Mouse (Mus musculus) c-Kit-positive CD71-negative TER-119-negative erythroid progenitor cells, embryonic 14.5 days (primary cell): ENCODE results near the gene Sirt7.
"Not testable (repeated sequence)": the region's sequence is repeated elsewhere in the genome, so short reads cannot be mapped to it uniquely, and the experiment has no call there.

Experiments used
- DNase-seq: peaks from one replicate; pipeline ENCODE4 v3.0.0-alpha.2; 2013; ENCODE audit warnings: low read depth

The Sirt7 gene

DNA sequence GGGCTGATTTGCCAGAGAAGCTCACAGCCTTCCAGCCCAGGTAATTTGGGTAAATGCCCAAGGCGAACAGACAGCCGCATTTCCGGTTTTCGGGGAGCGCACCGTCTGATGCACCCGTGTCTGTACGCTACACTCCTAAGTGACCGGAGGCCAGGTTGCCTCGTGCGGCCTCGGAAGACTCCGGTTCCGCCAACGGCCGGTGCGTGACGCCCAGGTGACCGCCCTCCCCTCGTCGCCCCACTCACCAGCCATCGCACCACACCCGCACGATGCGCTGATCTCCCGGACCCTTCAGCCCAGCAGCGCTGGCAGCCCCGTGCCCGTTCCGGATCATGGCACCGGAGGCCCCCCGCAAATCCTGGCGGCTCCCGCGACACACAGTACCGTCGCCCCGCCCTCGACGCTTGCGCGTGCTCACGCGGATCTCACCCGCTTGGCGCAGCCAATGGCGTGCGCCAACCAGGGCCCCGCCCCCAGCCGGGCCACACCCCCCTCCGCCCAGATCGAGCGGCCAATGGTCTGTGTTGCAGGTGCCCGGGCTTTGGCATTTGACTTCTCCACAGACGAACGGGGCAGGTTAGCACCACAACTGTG, 7.4 kb downstream of the Sirt7 start, which contains the start of gene Pcyt2:
Gene Pcyt2, minus strand, starts transcription at position 418 of the 594 bp plus-strand sequence.
- DNase-seq, result peak; percentile 92

DNA sequence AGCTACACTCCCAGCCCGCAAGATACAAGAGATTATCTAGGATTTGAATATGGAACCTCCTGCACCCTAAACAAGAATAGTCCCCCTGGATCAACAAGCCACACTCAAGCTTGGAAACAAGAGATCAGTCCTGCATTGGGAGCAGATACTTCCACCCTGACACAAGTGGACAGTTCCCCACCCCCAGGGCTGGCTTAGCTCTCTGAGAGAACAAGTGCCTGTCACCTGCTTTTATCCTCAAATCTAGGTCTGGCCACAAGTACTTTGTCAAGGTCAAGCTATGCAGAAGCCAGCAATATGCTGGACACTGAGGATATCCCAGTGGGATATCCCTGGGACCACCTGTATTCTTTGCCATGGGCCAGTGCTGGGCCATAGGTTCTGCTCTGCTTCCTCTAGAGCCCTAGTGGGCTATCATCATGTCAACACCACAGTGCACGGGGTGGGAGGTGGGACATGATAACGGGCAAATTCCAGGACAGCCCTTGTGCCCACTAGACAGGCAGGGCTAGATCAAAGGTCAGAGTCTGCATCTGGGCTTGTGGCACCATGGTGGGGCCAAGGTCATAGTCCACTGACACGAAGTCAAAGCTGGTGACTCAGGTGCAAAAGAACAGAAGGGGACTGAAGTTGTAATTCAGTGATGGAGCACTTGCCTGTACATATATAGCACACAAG, 8.3 kb downstream of the Sirt7 start:
- no peak for DNase-seq

DNA sequence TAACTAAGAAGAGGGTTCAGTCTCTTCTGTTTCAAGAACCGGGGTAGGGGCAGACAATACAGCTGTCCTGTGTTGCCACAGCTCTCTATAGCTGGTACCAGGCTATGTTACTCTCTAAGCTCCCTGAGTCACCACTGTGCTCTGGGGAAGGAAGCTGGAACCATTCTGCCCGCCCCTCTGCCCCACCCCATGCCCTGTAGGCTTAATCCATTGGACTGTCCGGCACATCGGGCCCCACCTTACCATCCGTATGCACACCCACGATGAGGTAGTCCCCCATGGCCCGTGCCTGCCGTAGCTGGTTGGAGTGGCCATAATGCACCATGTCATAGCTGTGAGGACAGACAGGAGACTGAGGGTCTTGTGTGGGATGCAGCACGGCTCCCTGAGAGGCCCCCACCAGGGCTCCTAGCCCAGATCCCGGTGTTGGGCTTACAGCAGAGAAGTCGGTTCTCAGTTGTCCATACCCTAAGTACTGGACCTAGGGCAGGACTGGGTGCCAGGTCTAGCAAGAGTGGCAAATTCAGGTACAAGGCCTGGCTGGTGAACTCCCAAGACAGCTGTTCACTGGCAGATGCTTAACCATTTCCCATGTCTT, 9.3 kb downstream of the Sirt7 start:
- no peak for DNase-seq

DNA sequence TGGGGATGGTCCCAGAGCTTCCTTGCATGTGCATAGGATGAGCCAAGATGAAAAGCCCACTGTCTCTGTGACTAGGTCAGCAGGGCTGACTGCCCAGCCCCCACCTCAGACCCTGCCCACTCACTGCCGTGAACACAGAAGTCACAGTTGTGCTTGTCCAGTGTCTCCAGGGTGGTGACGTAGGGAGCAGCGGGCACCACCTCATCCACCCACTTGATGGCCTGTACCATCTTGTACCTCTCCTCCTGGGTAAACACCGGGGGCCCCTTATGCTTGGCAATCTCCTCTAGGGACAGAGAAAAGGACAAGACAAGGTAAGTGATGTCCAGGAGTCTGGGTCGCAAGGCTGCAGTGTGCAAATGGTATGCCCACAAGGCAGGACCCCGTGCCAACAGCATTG, 9.9 kb downstream of the Sirt7 start:
- DNase-seq, result no peak

DNA sequence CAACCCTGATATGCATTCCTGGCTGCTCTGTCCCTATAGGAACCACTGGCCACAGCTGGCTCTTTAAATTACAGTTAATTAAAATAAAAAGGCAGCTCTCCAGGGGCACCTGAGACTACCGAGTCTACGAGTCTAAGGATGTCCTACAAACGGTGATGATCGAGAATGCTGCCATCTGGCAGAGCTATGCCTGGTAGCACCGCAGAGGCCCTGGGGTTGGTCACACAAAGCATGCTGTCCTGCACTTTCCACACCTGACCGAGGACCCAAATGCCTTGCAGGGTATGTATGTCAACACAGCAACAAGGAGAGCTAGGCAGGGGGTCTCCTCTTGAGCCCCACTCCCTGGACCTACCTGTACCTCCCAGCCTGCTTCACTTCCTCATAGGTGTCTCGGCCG, 11.1 kb downstream of the Sirt7 start:
- DNase-seq, result no peak

DNA sequence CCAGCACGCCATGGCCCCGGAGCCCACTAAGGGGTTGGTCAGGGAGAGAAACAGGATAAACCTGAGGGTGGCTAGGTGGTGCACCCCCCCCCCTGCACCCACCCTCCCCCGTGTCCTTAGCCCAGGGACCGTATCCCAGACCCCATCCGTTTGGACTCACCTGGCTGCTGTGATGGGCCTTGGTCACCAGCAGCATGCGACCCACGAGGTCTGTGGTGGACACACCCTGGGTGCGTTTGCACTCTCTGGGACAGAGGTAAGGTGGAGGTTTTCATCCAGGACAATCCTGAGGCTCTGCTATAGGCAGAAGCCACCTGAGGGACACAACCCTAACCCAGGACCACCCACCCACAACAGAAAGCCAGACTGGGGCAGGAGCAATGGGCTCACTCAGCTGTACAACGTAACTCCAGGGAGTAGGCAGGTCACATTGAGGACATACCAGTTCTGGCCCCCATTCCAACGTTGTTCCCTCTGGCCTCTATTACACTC, 11.5 kb downstream of the Sirt7 start:
- no peak for DNase-seq

DNA sequence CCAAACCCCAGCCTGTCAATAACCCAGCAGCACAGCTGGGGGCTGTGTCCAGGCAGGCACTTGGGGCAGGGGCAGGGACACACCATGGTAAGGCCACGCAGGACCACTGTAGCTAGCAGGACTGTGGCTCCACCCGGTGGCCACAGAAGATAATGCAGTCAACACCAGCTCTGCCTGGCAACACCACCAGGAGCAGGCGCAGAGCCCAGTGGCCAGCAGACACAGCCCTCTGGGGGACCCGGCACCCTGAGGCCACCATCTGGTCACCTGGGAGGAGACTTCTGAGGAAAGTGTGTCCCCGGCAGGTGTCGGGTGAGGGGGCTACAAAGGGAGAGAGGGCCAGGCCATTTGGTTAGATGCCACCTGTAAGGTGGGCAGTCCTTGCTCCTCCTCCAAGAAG, 12.3 kb downstream of the Sirt7 start:
- no peak for DNase-seq

DNA sequence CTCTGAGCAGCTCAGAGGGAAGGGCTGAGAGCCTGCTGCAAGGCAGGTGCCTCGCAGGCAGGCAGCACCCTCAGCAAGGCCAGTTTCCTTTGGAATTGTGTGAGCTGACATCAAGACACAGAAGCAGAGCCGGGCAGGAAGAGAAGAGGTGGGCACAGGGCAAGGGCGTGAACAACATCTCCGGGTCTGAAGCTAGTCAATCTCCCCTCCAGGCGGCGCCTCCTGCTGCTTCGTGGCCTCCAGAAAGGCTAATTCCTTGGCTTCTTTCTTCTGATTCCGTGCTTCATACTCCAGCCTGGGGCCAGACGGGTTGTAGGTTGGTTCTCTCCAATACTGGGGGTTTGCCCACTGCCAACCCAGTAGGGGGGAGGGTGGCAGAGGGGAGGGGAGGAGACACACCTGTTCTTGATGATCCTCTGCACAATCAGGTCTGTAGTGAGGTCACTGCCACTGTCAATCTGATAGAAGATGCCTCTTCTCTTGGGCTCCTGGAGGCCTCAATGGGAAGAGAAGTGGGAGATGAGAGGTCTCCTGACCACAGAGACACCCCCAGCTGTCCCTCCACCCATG, 14.5 kb downstream of the Sirt7 start:
- no peak for DNase-seq

DNA sequence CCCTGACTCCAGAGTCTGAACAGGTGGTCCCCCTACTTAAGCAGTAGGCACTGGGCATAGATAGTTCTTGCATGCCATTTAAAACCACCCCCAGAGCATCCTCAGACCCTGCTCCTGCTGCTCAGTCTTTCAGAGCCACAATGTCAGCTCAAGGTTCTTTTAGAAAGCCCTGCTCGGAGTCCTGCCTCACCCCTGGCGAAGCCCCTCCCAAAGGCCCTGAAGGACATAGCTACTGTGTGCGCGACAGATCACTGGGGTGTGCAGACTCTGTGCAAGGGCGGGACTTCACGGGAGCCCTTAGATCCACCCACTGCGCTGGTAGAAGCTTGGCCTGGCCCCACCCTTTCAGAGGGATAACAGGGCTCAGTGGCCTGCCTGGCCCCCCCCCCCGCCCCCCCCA, 15.8 kb downstream of the Sirt7 start:
- DNase-seq, result no peak

DNA sequence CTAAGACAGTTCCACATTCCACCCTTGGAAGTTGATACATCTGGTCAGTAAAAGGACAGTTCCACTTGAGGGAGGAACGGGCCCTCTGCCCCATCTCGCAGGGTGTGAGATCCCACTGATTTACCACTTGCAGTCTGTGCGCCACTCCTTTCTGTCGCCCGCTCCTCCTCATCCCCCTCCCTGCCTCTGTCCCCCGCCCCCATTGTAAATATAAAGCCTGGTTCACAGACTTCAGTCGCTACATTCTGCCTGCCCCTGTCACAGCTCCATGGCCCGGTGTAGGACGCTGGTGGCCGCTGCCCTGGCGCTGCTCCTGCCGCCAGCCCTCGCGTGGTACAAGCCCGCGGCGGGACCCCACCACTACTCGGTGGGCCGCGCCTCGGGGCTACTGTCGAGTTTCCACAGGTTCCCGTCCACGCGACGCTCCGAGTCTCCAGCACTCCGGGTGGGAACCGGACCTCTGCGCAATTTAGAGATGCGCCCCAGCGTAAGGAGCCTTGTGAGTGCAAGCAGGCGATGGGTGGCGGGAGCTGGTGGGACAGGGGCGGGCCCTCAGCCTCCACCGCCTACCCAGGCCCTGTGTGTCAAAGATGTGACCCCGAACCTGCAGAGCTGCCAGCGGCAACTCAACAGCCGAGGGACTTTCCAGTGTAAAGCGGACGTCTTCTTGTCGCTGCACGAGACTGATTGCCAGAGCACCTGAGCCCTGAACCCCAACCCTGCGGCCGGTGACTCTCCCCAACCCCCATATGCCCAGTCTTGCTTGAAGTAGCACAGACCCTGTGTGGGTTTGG, 16.6 kb downstream of the Sirt7 start, which contains the start of gene Npb:
Gene Npb, plus strand, starts transcription at position 237 of the 794 bp plus-strand sequence.
- no peak for DNase-seq

DNA sequence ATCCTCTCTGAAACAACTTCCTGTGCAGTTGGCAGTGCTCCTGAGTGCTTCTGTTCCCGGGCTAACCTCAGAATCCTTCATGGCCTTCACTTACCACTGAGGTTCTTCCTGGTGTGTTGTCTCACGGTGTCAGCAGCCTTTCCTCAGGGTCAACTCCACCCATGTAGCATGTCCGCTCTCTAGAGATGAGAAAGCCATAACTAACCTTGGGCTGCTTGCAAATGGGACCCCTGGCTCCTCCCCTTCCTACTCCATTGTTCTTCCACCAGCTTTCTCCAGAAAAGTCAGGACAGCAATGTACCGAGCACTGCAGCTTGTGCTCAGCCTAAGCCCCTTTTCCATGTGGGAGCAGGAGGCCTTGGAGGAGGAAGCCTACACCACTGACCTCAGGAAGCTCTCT, 18.3 kb downstream of the Sirt7 start:
- no peak for DNase-seq

DNA sequence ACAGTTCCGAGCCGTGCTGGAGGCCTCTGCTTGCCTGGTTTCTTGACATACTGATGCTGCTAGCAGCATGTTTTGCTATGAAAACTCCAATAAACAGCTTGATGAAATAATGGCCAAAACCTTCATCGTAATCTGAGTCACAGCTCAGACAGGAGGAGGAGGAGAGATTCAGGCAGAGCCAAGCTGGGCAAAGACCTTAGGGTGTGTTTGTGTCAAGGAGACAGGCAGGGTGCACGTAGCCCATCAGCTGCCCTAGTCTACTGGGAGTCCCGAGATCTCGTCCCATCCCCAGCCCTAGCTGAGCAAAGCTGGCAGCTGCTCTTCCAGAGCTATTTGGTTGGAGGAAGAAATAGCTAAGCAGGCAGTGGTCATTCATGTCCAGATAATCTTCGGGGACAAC, 19.4 kb downstream of the Sirt7 start:
- no peak for DNase-seq

DNA sequence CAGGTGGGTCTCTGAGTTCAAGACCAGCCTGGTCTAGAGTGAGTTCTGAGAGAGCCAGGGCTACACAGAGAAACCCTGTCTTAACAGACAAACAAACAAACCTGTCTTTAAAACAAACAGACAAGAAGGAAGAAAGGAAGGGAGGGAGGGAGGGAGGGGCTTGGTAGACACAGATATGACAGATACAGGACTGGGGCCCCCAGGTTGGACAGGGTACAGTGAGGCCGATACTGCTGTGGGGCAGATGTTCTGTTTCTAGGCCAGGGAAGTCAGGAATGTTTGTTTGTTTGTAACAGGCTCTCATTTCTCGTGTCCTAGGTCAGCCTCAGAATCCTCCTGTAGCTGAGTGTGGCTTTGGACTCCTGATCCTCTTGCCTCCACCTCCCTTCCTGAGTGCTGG, 21.5 kb downstream of the Sirt7 start:
- DNase-seq, result no peak

DNA sequence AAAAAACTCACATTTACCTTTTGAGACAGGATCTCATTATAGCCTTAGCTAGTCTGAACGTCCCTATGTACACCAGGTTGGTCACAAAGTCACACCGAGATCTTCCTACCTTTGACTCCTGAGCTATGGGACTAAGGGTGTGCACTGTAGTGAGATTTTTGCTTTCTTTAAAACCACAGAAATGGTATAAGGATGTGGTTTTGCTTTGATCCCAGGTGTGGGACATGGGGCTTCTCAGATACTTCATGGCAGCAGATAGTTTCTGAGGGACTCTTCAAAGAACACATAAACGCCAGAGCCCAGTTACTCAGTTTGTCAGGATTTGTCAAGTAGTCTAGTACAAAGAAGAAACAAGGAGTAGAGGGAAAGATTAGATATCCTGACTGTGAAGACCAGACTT, 24.3 kb downstream of the Sirt7 start:
- DNase-seq, result no peak

DNA sequence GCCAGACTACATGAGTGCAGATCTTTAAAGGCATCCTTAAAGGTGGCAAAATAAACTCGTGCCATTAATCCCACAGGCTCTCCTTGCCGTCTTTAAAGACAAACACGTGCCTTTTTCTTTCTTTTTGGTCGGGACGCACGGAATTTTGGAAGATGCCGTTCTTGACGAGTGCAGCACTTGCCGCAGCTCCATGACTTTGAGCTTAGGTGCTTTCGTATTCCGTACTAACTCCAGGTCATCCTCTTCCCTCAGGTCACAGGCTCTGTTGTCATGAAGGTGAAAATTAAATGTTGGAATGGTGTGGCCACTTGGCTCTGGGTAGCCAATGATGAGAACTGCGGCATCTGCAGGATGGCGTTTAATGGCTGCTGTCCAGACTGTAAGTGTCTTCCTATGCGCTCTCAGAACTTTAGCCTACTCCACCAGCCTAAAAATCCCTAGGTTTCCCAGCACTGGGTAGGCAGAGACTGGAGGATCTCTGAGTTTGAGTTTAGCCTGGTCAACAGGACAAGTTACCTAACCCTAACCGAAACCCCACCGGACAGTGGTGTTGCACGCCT, 26.0 kb downstream of the Sirt7 start:
- DNase-seq, result no peak

DNA sequence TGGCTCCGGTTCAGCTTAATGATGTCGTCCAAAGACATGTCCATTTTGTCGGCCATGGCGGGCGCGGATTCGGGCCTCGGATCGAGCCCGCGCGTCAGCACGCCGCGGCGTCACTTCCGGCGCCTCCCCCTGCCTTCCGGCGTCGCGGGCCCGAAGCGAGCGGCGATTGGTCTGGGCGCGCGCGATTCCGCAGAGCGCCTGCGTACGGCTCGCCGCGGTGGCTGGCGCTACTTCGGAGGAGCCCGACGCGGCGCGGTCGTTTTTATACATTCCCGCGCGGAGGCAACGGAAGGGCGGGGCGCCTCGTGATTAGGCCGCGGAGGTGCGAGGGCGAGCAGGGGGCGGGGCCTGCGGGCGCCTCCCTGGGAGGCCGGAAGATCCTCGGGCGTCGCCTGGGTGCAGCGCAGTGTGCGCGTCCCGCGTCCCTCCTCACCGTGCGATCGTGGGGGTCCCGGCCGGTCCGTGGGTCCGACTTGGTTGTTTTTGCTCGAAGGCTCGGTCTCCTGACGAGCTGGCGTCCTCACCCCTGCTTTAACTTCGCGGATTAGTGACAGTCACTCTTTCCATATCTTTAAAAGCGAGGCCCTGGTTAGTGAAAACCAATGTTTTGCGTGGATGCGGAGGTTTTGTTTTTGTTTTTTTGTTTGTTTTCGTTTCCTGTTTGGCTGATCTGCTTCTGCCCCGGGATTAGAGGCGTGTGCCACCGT, 26.6 kb downstream of the Sirt7 start, which contains the start of the genes Alyref and Anapc11:
Gene Alyref, minus strand, starts transcription at position 83 of the 707 bp plus-strand sequence.
Gene Anapc11, plus strand, starts transcription at position 139 of the 707 bp plus-strand sequence.
- peak; percentile 92 for DNase-seq

DNA sequence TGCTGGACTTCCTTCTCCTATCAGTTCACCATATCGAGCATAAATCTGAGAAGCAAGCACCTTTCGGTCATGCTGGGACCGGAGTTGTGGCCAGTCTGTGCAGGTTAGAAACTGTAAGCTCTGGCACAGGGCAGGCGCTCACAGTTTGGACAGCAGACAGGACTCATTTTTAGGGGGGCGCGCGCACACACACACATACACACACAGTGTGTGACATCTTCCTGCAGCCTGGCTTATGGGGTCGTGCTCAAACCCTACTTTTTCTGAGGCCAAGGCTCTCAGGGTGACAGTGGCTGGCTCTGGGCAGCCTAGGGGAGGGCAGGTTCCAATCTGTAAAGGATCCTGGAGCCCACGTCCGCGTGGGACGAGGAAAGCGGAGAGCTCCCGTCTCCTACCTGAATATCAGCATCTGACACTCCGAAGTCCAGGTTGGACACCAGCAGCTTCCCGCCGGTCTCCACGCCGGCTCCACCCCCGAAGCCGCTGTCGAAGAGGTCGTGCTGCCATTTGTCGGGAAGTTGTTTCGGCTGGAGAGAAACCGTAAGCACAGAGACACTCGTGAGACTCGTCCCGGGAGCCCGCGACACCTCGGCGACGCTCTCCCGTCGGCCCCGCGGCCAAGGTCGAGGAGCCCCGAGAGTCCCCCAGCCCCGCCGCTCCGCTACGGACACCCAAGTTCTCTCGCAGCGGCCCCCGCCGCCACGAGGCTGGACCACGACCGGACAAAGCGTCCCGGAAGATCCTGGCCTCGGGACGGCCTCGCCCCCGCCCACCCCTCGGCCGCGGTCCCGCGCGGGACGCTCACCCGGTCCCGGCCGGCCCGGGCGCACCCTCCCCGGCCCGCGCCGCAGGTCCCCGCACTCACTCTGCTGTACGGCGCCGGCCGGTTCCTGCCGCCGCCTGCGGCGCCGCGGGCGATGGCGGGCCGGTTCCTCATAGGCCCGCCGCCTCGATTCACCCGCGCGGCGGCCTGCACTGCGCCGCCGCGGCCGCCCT, 27.5 kb downstream of the Sirt7 start:
- DNase-seq, result no peak

DNA sequence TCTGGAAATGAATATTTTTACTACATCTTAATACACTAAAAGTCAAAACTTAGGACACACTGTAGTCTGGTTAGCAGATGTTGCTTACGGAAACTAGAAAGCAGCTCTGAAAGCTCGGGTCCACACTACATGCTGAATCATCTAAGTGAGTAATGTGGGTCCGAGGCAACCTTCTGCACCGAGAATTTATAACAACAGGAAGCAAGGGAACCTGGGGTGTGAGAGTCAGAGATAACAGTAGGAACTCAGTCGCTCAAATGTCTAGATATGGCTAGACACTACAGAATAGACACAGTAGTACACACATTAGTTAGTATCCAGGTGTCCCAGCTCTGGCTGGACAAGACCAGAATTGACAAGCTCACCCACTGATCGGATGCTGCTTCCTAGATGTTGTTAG, 36.5 kb downstream of the Sirt7 start:
- no peak for DNase-seq

DNA sequence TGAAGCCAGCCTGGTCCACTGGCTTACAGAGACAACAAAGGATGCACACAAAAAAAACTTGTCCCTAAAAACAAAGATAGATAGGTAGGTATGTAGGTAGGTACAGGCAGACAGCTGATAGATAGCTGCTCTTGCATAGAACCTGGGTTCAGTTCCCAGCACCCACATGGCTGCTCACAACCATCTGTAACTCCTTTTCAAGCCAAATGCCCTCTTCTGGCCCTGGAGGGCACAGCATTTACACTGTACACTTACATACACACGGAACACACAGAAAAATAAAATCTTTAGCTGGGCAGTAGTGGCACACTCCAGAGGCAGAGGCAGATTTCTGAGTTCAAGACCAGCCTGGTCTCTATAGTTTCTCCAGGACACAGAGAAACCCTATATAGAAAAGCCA, 41.1 kb downstream of the Sirt7 start:
- no peak for DNase-seq

DNA sequence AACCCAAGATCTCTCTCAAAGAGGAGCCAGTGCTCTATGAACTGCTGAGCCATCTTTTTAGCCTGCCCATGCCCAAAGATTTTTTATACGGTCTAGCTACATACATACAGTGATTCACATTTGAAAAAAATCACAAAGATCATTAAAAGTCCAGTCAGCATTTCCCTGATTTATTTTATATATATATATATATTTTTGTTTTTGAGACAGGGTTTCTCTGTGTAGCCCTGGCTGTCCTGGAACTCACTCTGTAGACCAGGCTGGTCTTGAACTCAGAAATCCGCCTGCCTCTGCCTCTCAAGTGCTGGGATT, 42.1 kb downstream of the Sirt7 start:
- not testable (repeated sequence) for DNase-seq
